Mouse (Mus musculus) liver, embryonic 14.5 days (tissue): ENCODE data around the gene Pex19.

ENCODE experiments used
- CTCF ChIP-seq: IDR thresholded peaks from 2 replicates; pipeline ENCODE4 v1.5.1; 2016; ENCODE audit warnings: antibody characterized with exemption, low read depth, control low read depth
- EP300 ChIP-seq: IDR thresholded peaks from 2 replicates; pipeline ENCODE4 v1.6.1; 2016; ENCODE audit warnings: antibody characterized with exemption, low read depth

- no peak for TF ChIP-seq CTCF
- TF ChIP-seq EP300: no peak
These were observed 29.0 kb downstream of the Pex19 start for GRCm38 (mm10) chr1:172155518-172155917.
